Mouse (Mus musculus) lung, postnatal 0 days (tissue): Measurements from ENCODE around the gene Egr2.

ENCODE experiments used
- CTCF ChIP-seq: IDR thresholded peaks from 2 replicates; pipeline ENCODE4 v1.5.1; 2016; ENCODE audit warnings: antibody characterized with exemption, mild to moderate bottlenecking
- EP300 ChIP-seq: IDR thresholded peaks from 2 replicates; pipeline ENCODE4 v1.6.1; 2016; ENCODE audit warnings: antibody characterized with exemption, mild to moderate bottlenecking, control low read depth

GRCm38 (mm10) chr10:67581698-67582285 lies 46.5 kb downstream of the Egr2 start:
- TF ChIP-seq CTCF (no peak), EP300 (no peak)
